Mouse (Mus musculus): ENCODE measurements around the gene Pex7. TPM values are rescaled to one million over a fixed set of nuclear protein-coding genes. Genes with fewer than 3 reads are reported as not detected.

The Pex7 gene
- polyA plus RNA-seq, 1 experiment from 2014 or later, result 61.7 TPM

DNA sequence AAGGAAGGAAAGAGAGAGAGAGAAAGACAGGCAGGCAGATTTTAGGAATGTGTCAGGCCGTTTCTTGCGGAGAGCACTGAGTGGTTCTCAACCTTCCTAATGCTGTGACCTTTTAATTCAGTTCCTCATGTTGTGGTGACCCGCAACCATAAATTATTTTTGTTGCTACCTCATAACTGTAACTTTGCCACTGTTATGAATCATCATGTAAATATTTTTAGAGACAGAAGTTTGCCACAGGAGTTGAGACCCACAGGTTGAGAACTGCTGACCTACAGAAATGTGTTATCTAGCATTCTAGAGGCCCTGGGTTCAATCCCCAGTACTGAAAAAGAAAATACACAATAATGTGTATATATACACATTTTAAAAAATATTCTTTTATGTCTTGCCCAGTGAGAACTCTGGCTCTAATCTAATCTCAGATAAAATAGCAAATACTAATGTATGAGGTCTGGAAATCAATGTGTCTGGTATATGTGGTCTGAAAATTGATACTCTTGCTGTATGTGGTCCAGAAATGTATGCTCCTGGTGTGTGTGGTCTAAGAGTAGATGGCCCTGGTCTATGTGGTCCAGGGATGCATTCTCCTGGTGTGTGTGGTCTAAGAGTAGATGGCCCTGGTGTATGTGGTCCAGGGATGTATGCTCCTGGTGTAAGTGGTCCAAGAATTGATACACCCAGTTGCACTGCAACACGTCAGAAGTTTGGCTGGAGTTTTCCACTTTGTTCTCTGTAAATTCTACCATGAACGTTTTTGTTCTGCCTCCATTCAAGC is 76.2 kb downstream of the Pex7 start:
- Histone ChIP-seq H3K4me3 (ENCODE audit: low read depth, low read length) (no peak overlapping the region), H3K36me3 (ENCODE audit: control insufficient read depth, insufficient read depth) (no peaks in the 10 kb centered on the region), H3K27ac (ENCODE audit: low read depth, low read length) (no peak overlapping the region), H3K9ac (ENCODE audit: low read depth, low read length) (no peak overlapping the region), H3K27me3 (replicated peaks; ENCODE audit: control insufficient read depth, insufficient read depth, low read length) (no peaks in the 10 kb centered on the region), H3K9me3 (ENCODE audit: control insufficient read depth) (no peaks in the 10 kb centered on the region), H3K4me2 (replicated peaks; ENCODE audit: low read depth) (no peak overlapping the region), H3K4me1 (replicated peaks; ENCODE audit: control insufficient read depth, insufficient read depth, low read length) (no peaks in the 10 kb centered on the region)
- 79% methylated on average over 5 of the region's 5 CpGs for WGBS
- TF ChIP-seq CTCF (IDR thresholded peaks at IDR 0.05; ENCODE audit: low read depth), result no peak
- no peak for ATAC-seq

DNA sequence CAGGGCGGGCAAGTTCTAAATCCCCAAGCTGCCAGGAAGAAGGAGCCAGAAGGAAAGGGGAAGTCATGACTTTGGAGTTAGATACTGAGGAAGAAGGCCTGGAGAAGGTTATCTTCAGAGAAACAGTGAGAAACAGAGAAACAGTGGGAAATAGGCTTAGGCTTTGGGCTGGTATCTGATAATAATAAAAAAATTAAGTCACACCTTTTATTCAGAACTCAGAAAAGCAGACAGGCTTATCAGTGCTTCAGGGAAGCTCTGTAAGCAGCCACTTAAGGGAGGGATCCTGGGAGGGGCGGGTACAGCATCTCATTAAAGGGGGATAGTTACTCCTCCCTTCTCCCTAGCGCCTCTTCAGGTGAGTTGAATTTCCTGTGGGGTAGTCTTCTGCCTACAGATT is 86.5 kb downstream of the Pex7 start:
- no peak for ATAC-seq
- Histone ChIP-seq H3K9me3 (ENCODE audit: control insufficient read depth) (no peaks in the 10 kb centered on the region), H3K27me3 (replicated peaks; ENCODE audit: control insufficient read depth, insufficient read depth, low read length) (no peaks in the 10 kb centered on the region), H3K36me3 (ENCODE audit: control insufficient read depth, insufficient read depth) (no peaks in the 10 kb centered on the region), H3K4me1 (replicated peaks; ENCODE audit: control insufficient read depth, insufficient read depth, low read length) (no peaks in the 10 kb centered on the region), H3K4me2 (replicated peaks; ENCODE audit: low read depth) (no peak overlapping the region), H3K27ac (ENCODE audit: low read depth, low read length) (no peak overlapping the region), H3K4me3 (ENCODE audit: low read depth, low read length) (no peak overlapping the region), H3K9ac (ENCODE audit: low read depth, low read length) (no peak overlapping the region)
- 57% methylated on average over 3 of the region's 3 CpGs for WGBS
- no peak for TF ChIP-seq CTCF (IDR thresholded peaks at IDR 0.05; ENCODE audit: low read depth)

DNA sequence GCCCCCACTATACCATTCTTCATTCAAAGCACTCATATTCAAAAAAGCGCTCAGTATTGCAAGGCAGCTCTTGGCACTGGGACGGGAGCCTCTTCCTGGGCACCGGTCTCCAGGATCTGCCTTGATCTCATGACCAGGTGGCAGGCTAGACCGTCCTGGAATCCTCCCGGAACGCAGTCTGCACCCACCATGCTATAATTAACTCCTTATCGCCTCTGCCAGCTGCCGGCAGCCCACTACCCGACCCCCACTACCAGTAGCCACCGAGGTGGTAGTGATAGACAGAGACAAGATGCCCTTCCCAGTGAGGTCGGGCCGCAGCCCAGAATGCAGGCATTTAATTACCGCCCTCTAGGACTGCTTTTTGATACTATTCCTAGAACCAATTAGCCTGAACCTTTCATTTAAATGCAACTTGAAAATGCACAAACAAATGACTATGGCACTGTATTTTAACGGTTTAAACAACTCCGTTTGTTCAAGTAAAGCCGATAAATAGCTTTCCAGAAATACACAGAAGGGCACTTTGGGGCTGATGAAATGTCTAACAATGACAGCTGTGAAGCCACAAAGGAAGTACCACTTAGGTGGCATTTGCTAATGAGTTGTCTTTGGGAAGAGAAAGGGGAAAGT is 88.7 kb downstream of the Pex7 start:
- H3K4me2 ChIP-seq (replicated peaks; ENCODE audit: low read depth), result no peak overlapping the region
- no peaks in the 10 kb centered on the region for H3K9me3 ChIP-seq (ENCODE audit: control insufficient read depth)
- no peak overlapping the region for H3K27ac ChIP-seq (ENCODE audit: low read depth, low read length)
- WGBS, result 50% methylated on average over 16 of the region's 16 CpGs
- no peaks in the 10 kb centered on the region for H3K27me3 ChIP-seq (replicated peaks; ENCODE audit: control insufficient read depth, insufficient read depth, low read length)
- no peaks in the 10 kb centered on the region for H3K4me1 ChIP-seq (replicated peaks; ENCODE audit: control insufficient read depth, insufficient read depth, low read length)
- no peak for TF ChIP-seq CTCF (IDR thresholded peaks at IDR 0.05; ENCODE audit: low read depth)
- H3K36me3 ChIP-seq (ENCODE audit: control insufficient read depth, insufficient read depth), result no peaks in the 10 kb centered on the region
- H3K9ac ChIP-seq (ENCODE audit: low read depth, low read length), result no peak overlapping the region
- no peak overlapping the region for H3K4me3 ChIP-seq (ENCODE audit: low read depth, low read length)
- no peak for ATAC-seq

- Histone ChIP-seq H3K9ac (ENCODE audit: low read depth, low read length) (no peak overlapping the region), H3K27ac (ENCODE audit: low read depth, low read length) (no peak overlapping the region), H3K4me1 (replicated peaks; ENCODE audit: control insufficient read depth, insufficient read depth, low read length) (no peaks in the 10 kb centered on the region), H3K4me2 (replicated peaks; ENCODE audit: low read depth) (no peak overlapping the region), H3K36me3 (ENCODE audit: control insufficient read depth, insufficient read depth) (no peaks in the 10 kb centered on the region), H3K9me3 (ENCODE audit: control insufficient read depth) (no peaks in the 10 kb centered on the region), H3K4me3 (ENCODE audit: low read depth, low read length) (no peak overlapping the region), H3K27me3 (replicated peaks; ENCODE audit: control insufficient read depth, insufficient read depth, low read length) (no peaks in the 10 kb centered on the region)
- ATAC-seq, result no peak
- no peak for TF ChIP-seq CTCF (IDR thresholded peaks at IDR 0.05; ENCODE audit: low read depth)
- 40% methylated on average over 8 of the region's 8 CpGs for WGBS
Measured at GRCm38 (mm10) chr10:19815371-19815770, 92.1 kb downstream of the Pex7 start.

- H3K27me3 ChIP-seq (replicated peaks; ENCODE audit: control insufficient read depth, insufficient read depth, low read length), result no peaks in the 10 kb centered on the region
- no peak overlapping the region for H3K27ac ChIP-seq (ENCODE audit: low read depth, low read length)
- no peaks in the 10 kb centered on the region for H3K9me3 ChIP-seq (ENCODE audit: control insufficient read depth)
- H3K4me3 ChIP-seq (ENCODE audit: low read depth, low read length), result no peak overlapping the region
- H3K4me2 ChIP-seq (replicated peaks; ENCODE audit: low read depth), result no peak overlapping the region
- no peaks in the 10 kb centered on the region for H3K36me3 ChIP-seq (ENCODE audit: control insufficient read depth, insufficient read depth)
- no peak overlapping the region for H3K9ac ChIP-seq (ENCODE audit: low read depth, low read length)
- no peaks in the 10 kb centered on the region for H3K4me1 ChIP-seq (replicated peaks; ENCODE audit: control insufficient read depth, insufficient read depth, low read length)
- 53% methylated on average over 9 of the region's 9 CpGs for WGBS
- no peak for ATAC-seq
- TF ChIP-seq CTCF (IDR thresholded peaks at IDR 0.05; ENCODE audit: low read depth), result peak; percentile 71
Measured at GRCm38 (mm10) chr10:19811436-19812172, 95.9 kb downstream of the Pex7 start.

- no peak for TF ChIP-seq CTCF (IDR thresholded peaks at IDR 0.05; ENCODE audit: low read depth)
- 84% methylated on average over 7 of the region's 7 CpGs for WGBS
- no peak for ATAC-seq
- H3K9ac ChIP-seq (ENCODE audit: low read depth, low read length), result no peak overlapping the region
- H3K27me3 ChIP-seq (replicated peaks; ENCODE audit: control insufficient read depth, insufficient read depth, low read length), result no peaks in the 10 kb centered on the region
- H3K4me3 ChIP-seq (ENCODE audit: low read depth, low read length), result no peak overlapping the region
- H3K27ac ChIP-seq (ENCODE audit: low read depth, low read length), result no peak overlapping the region
- H3K4me1 ChIP-seq (replicated peaks; ENCODE audit: control insufficient read depth, insufficient read depth, low read length), result no peaks in the 10 kb centered on the region
- H3K9me3 ChIP-seq (ENCODE audit: control insufficient read depth), result no peaks in the 10 kb centered on the region
- no peak overlapping the region for H3K4me2 ChIP-seq (replicated peaks; ENCODE audit: low read depth)
- H3K36me3 ChIP-seq (ENCODE audit: control insufficient read depth, insufficient read depth), result no peaks in the 10 kb centered on the region
Measured at GRCm38 (mm10) chr10:19804763-19805162, 102.7 kb downstream of the Pex7 start.

Other genes starting within 250 kb of the Pex7 start
- gene Il20ra, start 195.1 kb downstream of the Pex7 start, polyA plus RNA-seq (2015; fragmentation: Nextera tagmentation; extraction: Ambion mirVana), result 0.05 and 0.09 TPM in 2 replicates
- gene Slc35d3, start 56.2 kb downstream of the Pex7 start, polyA plus RNA-seq (2015; fragmentation: Nextera tagmentation; extraction: Ambion mirVana), result 0.58 and 0.61 TPM in 2 replicates
- 1.5 and 1.8 TPM in 2 replicates for gene Map3k5, start 26.8 kb upstream of the Pex7 start, polyA plus RNA-seq (2015; fragmentation: Nextera tagmentation; extraction: Ambion mirVana)
- gene Map7, start 240.8 kb upstream of the Pex7 start, polyA plus RNA-seq (2015; fragmentation: Nextera tagmentation; extraction: Ambion mirVana), result 47.0 and 55.7 TPM in 2 replicates

Data from intestine, postnatal 0 days (tissue).